Comparison of ENCODE assay signal across 20 mouse cellular contexts in the genomic region with DNA sequence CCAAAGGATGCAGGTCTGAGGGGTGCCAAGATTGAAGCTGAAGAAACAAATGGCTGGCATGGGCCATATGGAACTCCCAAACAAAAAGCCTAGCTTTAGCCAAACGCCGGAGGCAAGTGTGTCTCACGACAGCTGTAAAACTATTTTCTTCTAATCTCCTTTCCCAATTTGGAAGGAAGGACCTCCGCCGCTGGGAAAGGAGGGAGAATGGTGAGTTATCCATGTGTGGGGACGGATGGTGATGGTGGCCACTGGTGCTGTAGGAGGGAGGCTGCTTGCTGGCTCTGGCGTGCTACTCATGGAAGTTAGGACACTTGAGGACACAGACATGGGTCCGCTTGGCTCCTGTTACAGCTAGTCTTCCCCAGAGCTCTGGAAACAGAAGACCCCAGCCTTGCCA.
"Had no signal": no experiment of that assay in that cellular context is flagged by ENCODE, and none has a peak within 500 bp of the region (broad histone marks: within the 10 kb centered on the region; RNA-seq: fewer than 3 reads in every experiment).

No protein-coding gene starts in this region.

- DNase-seq: cerebellum, adult 8-10 months; cerebellum, adult 9-10 months; cerebellum, adult 9-11 months; cerebellum, postnatal 10 days; cerebellum, postnatal 14 days; cerebellum, postnatal 25 days; cerebellum, postnatal 36 days; forebrain, postnatal 0 days; gastrocnemius, adult 2 months; gastrocnemius, postnatal 10 days; gastrocnemius, postnatal 14 days; gastrocnemius, postnatal 25 days; gastrocnemius, postnatal 36 days; heart, adult 11 months; heart, adult 18-20 months; heart, adult 2 months had no signal

- ATAC-seq: forebrain, embryonic 13.5 days; forebrain, embryonic 14.5 days; forebrain, embryonic 15.5 days; forebrain, embryonic 16.5 days; forebrain, postnatal 0 days had no signal
